Mouse (Mus musculus) midbrain, embryonic 16.5 days (tissue): Measurements from ENCODE around the gene Fgfr2. TPM values are rescaled to one million over a fixed set of nuclear protein-coding genes. Genes with fewer than 3 reads are reported as not detected.

ENCODE experiments used
- ATAC-seq: fragments of 200-750 bp; cut with Nextera tagmentation; 2 replicates; pipeline ENCODE4 v1.8.0; 2017; ENCODE audit warnings: moderate TSS enrichment
- H3K27ac ChIP-seq: fragments of 300-500 bp; sonication (generic); 2 replicates; pipeline ENCODE4 v1.5.1; 2014; ENCODE audit warnings: mild to moderate bottlenecking, low read length, mixed read lengths
- H3K27me3 ChIP-seq: fragments of 300-500 bp; sonication (generic); 2 replicates; pipeline ENCODE4 v1.6.1; 2014; ENCODE audit warnings: low read depth, low read length, mixed read lengths; ENCODE audit not compliant: control insufficient read depth, insufficient read depth
- H3K36me3 ChIP-seq: fragments of 300-500 bp; sonication (generic); 2 replicates; pipeline ENCODE4 v1.6.1; 2014; ENCODE audit warnings: mild to moderate bottlenecking, low read length, moderate library complexity, mixed read lengths; ENCODE audit not compliant: control insufficient read depth, insufficient read depth
- H3K4me1 ChIP-seq: fragments of 300-500 bp; sonication (generic); 2 replicates; pipeline ENCODE4 v1.6.1; 2014; ENCODE audit warnings: mild to moderate bottlenecking, low read length, mixed read lengths; ENCODE audit not compliant: control insufficient read depth, insufficient read depth
- H3K4me2 ChIP-seq: fragments of 300-500 bp; sonication (generic); 2 replicates; pipeline ENCODE4 v1.6.1; 2014; ENCODE audit warnings: mild to moderate bottlenecking, low read length, mixed read lengths
- H3K4me3 ChIP-seq: fragments of 300-500 bp; sonication (generic); 2 replicates; pipeline ENCODE4 v1.5.1; 2014; ENCODE audit warnings: low read depth, mild to moderate bottlenecking, low read length, moderate library complexity, mixed read lengths
- H3K9ac ChIP-seq: fragments of 300-500 bp; sonication (generic); 2 replicates; pipeline ENCODE4 v1.6.1; 2014; ENCODE audit warnings: low read depth, low read length, mixed read lengths
- H3K9me3 ChIP-seq: fragments of 300-500 bp; sonication (generic); replicated peaks from 2 replicates; pipeline ENCODE4 v1.6.1; 2014; ENCODE audit warnings: mild to moderate bottlenecking, low read length, mixed read lengths; ENCODE audit not compliant: control insufficient read depth, poor library complexity, severe bottlenecking
- WGBS: fragments of 180-500 bp; shearing (Covaris S2); extraction: QIAGEN DNeasy Blood & Tissue Kit; methylation state at CpG from one replicate; pipeline ENCODE4 v1.1.7; 2014; 5-methylcytosine and 5-hydroxymethylcytosine counted together
- polyA plus RNA-seq: library from polyadenylated mRNA; unstranded; fragments of >200 nt; fragmentation: Nextera tagmentation; extraction: Ambion mirVana; gene quantifications from 2 replicates; pipeline ENCODE4 v1.2.1, GENCODE M21; 2015

Fgfr2 gene
- polyA plus RNA-seq, 1 experiment from 2014 or later = 23.8 TPM

DNA sequence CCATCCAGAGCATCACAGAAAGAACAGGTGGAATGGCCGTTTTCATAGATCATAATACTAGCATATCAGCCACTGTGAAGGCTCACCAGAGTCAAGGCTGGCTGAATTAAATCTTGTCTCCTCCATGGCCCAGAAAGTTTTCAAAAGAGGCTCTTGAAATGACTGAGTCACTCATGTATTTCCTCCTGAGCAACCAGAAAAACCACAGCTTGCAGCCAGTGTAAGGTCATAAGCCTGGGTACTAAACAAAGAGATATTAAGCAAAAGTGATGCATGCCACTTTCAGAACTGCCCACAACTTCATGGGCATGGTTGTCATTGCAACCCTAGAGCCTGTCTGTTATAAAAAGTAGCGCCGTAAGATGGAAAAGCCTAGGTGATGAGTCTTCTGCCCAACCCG lies 694.8 kb downstream of the Fgfr2 start:
- ATAC-seq = no peak
- Histone ChIP-seq H3K27ac (no peak overlapping the region), H3K36me3 (no peaks in the 10 kb centered on the region), H3K4me2 (no peak overlapping the region), H3K9me3 (no peaks in the 10 kb centered on the region), H3K4me3 (no peak overlapping the region), H3K4me1 (no peaks in the 10 kb centered on the region), H3K27me3 (no peaks in the 10 kb centered on the region), H3K9ac (no peak overlapping the region)
- WGBS = 94% methylated on average over 4 of the region's 4 CpGs

DNA sequence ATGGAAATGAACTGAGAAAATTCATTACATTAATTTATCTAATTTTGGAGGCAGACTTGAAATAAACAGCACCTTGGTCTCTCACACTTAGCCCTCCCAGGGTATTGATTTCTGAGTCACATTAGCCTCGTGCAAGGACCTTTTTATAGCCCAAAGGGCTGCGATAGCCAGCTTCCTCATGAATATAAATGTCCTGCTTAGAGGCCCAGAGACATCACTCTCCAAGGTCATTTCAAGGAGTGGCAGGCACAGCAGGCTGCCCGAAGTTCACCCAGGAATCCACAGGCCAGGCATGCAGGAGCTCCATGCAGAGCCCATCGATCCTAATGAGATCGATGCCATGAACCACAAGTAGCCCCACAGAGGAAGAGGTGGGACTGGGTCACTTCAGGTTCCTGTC lies 697.1 kb downstream of the Fgfr2 start:
- Histone ChIP-seq H3K4me2 (no peak overlapping the region), H3K4me1 (no peaks in the 10 kb centered on the region), H3K9ac (no peak overlapping the region), H3K4me3 (no peak overlapping the region), H3K27ac (no peak overlapping the region), H3K36me3 (no peaks in the 10 kb centered on the region), H3K27me3 (no peaks in the 10 kb centered on the region), H3K9me3 (no peaks in the 10 kb centered on the region)
- 43% methylated on average over 5 of the region's 5 CpGs for WGBS
- ATAC-seq = no peak

DNA sequence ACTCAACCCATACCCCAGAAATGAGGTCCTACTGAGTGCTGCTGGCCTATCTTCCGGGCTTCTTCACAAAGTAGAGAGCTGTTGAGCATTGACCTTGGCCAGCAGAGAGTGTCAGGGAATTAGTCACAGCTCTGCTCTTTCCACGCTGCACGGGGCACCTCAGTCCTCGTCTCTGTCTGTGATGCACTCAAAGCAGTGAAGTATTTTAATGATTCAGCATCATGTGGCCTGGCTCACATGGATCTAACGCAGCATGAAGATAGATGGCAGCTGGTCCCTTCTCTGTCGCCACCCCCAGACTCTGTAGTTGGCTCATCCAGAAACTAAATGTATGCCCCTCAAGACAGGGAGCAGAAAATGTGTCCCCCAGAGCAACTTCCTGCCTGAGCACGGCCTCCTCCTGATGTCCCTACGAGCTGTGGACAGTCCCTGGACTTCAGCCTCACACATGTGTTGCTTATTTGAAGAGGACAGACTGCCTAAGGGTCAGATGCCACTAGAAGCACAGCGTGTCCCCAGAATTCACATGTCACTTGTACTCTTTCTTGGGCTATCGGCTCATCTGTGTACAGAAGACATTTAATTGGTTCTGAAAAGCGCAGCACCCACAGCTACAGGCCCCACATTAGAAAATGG lies 697.7 kb downstream of the Fgfr2 start:
- H3K27ac ChIP-seq = no peak overlapping the region
- no peak overlapping the region for H3K4me3 ChIP-seq
- H3K36me3 ChIP-seq = no peaks in the 10 kb centered on the region
- no peaks in the 10 kb centered on the region for H3K27me3 ChIP-seq
- no peaks in the 10 kb centered on the region for H3K4me1 ChIP-seq
- no peak overlapping the region for H3K4me2 ChIP-seq
- WGBS = 56% methylated on average over 11 of the region's 11 CpGs
- H3K9ac ChIP-seq = no peak overlapping the region
- H3K9me3 ChIP-seq = no peaks in the 10 kb centered on the region
- ATAC-seq = no peak

- Histone ChIP-seq H3K4me1 (no peaks in the 10 kb centered on the region), H3K36me3 (no peaks in the 10 kb centered on the region), H3K9me3 (no peaks in the 10 kb centered on the region), H3K9ac (no peak overlapping the region), H3K4me3 (no peak overlapping the region), H3K4me2 (no peak overlapping the region), H3K27me3 (no peaks in the 10 kb centered on the region), H3K27ac (no peak overlapping the region)
- ATAC-seq = no peak
- WGBS = 87% methylated on average over 5 of the region's 5 CpGs
Measured at GRCm38 (mm10) chr7:132423570-132423969, 699.6 kb downstream of the Fgfr2 start.

- Histone ChIP-seq H3K27me3 (no peaks in the 10 kb centered on the region), H3K9ac (no peak overlapping the region), H3K27ac (no peak overlapping the region), H3K4me3 (no peak overlapping the region), H3K36me3 (no peaks in the 10 kb centered on the region), H3K9me3 (no peaks in the 10 kb centered on the region), H3K4me1 (no peaks in the 10 kb centered on the region), H3K4me2 (no peak overlapping the region)
- 94% methylated on average over 10 of the region's 10 CpGs for WGBS
- ATAC-seq = no peak
Measured at GRCm38 (mm10) chr7:132419378-132420255, 703.5 kb downstream of the Fgfr2 start.

DNA sequence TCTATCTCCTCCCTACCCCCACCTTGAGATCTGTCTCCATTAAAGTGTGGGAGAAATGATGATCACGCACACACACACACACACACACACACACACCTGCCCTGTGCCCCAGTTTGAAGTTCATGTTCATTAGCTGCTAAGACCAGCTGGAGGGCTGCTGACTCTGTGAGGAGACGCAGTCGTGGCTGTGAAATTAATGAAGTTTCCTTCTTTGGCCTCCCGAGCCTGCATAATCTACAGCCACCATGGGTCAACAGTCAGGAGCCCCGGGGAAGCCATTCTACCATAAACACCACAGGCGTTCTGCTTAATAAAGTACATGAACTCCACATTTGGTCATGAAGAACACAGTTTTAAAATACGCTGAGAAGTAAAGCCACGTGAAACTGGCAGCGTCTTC lies 706.3 kb downstream of the Fgfr2 start:
- 50% methylated on average over 9 of the region's 9 CpGs for WGBS
- ATAC-seq = no peak
- H3K27ac ChIP-seq = no peak overlapping the region

DNA sequence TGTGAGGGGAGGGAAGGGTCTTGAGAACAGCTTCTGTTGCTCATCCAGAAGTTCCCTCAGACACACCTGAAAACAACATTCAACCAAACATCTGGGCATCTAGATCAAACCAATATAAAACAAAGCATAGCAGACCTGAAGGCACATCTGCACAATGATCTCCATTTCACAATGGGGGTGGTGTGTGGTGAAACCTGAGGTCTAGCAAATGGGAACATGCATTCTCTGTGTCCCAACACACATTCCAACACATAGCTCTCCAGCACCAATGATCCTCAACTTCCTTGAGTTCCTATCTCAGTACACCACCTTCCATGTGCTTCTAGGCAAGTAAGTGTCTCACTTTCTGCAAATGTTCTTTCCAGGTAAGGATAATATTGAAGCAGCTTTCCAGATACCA lies 707.3 kb downstream of the Fgfr2 start:
- H3K9me3 ChIP-seq = no peaks in the 10 kb centered on the region
- no peaks in the 10 kb centered on the region for H3K4me1 ChIP-seq
- ATAC-seq = no peak
- H3K27ac ChIP-seq = no peak overlapping the region
- no peaks in the 10 kb centered on the region for H3K27me3 ChIP-seq
- no peak overlapping the region for H3K9ac ChIP-seq
- H3K4me2 ChIP-seq = no peak overlapping the region
- no peaks in the 10 kb centered on the region for H3K36me3 ChIP-seq
- no peak overlapping the region for H3K4me3 ChIP-seq

More for the DNA sequence above, 706.3 kb downstream of the Fgfr2 start:
- Histone ChIP-seq H3K4me3 (no peak overlapping the region), H3K9ac (no peak overlapping the region), H3K9me3 (no peaks in the 10 kb centered on the region), H3K36me3 (no peaks in the 10 kb centered on the region), H3K4me2 (no peak overlapping the region), H3K27me3 (no peaks in the 10 kb centered on the region), H3K4me1 (no peaks in the 10 kb centered on the region)

GRCm38 (mm10) chr7:132412520-132412919 lies 710.6 kb downstream of the Fgfr2 start:
- 69% methylated on average over 2 of the region's 2 CpGs for WGBS
- H3K4me1 ChIP-seq = no peaks in the 10 kb centered on the region
- H3K4me2 ChIP-seq = no peak overlapping the region
- no peak overlapping the region for H3K27ac ChIP-seq
- H3K27me3 ChIP-seq = no peaks in the 10 kb centered on the region
- no peaks in the 10 kb centered on the region for H3K9me3 ChIP-seq
- no peak for ATAC-seq
- H3K9ac ChIP-seq = no peak overlapping the region
- H3K4me3 ChIP-seq = no peak overlapping the region
- H3K36me3 ChIP-seq = no peaks in the 10 kb centered on the region

- H3K9ac ChIP-seq = no peak overlapping the region
- ATAC-seq = no peak
- H3K36me3 ChIP-seq = no peaks in the 10 kb centered on the region
- H3K4me2 ChIP-seq = no peak overlapping the region
- 73% methylated on average over 2 of the region's 2 CpGs for WGBS
- H3K4me1 ChIP-seq = no peaks in the 10 kb centered on the region
- no peak overlapping the region for H3K4me3 ChIP-seq
- no peaks in the 10 kb centered on the region for H3K27me3 ChIP-seq
- H3K9me3 ChIP-seq = no peaks in the 10 kb centered on the region
- no peak overlapping the region for H3K27ac ChIP-seq
Measured at GRCm38 (mm10) chr7:132411708-132412107, 711.4 kb downstream of the Fgfr2 start.
